Mouse (Mus musculus): Measurements from ENCODE around the gene Zfp790.
"Not testable (repeated sequence)": the region's sequence is repeated elsewhere in the genome, so short reads cannot be mapped to it uniquely, and the experiment has no call there.

Zfp790 gene

GRCm38 (mm10) chr7:29844616-29845015 is 28.7 kb downstream of the Zfp790 start:
- DNase-seq, result no peak

- no peak for DNase-seq
These were observed 36.9 kb downstream of the Zfp790 start for GRCm38 (mm10) chr7:29852831-29853218.

GRCm38 (mm10) chr7:29853219-29853842 is 37.4 kb downstream of the Zfp790 start, which contains the start of gene Zfp940:
Gene Zfp940 (minus strand): TSS chr7:29853669.
- peak; percentile 79 for DNase-seq

- peak; percentile 92 for DNase-seq
These were observed 43.9 kb downstream of the Zfp790 start, which contains the start of gene Zfp420 for GRCm38 (mm10) chr7:29859532-29860517. Gene Zfp420 (plus strand): TSS chr7:29859979.

- DNase-seq, result no peak
These were observed 45.7 kb downstream of the Zfp790 start for GRCm38 (mm10) chr7:29861660-29862059.

GRCm38 (mm10) chr7:29874256-29874655 is 58.3 kb downstream of the Zfp790 start:
- DNase-seq, result no peak

- DNase-seq, result not testable (repeated sequence)
These were observed 61.6 kb downstream of the Zfp790 start for GRCm38 (mm10) chr7:29877561-29877960.

- no peak for DNase-seq
These were observed 64.1 kb downstream of the Zfp790 start for GRCm38 (mm10) chr7:29880056-29880455.
